Mouse (Mus musculus) CH12.LX (cell line): ENCODE results near the gene Rtn2.

Experiments used
- CTCF ChIP-seq, 2 experiments: IDR thresholded peaks in 1 of 2; conservative IDR thresholded peaks in 1 of 2; 2 replicates each; pipeline ENCODE4 v1.5.1; 2011 to 2012; ENCODE audit warnings: low read depth in 2 of 2, low read length in 2 of 2, improper control_type of control experiment in 1 of 2, inconsistent platforms in 1 of 2, mild to moderate bottlenecking in 1 of 2, moderate library complexity in 1 of 2
- E2F4 ChIP-seq: IDR thresholded peaks from 2 replicates; pipeline ENCODE4 v1.6.1; 2011; ENCODE audit warnings: low read depth, low read length, improper control_type of control experiment; ENCODE audit not compliant: insufficient replicate concordance
- EP300 ChIP-seq: IDR thresholded peaks from 2 replicates; pipeline ENCODE4 v1.6.1; 2011; ENCODE audit warnings: low read length, improper control_type of control experiment
- NELFE ChIP-seq: IDR thresholded peaks from 2 replicates; pipeline ENCODE4 v1.6.1; 2011; ENCODE audit warnings: low read depth, low read length, improper control_type of control experiment
- RAD21 ChIP-seq: IDR thresholded peaks from 2 replicates; pipeline ENCODE4 v1.6.1; 2011; ENCODE audit warnings: low read depth, mild to moderate bottlenecking, low read length, improper control_type of control experiment, moderate library complexity
- RCOR1 ChIP-seq: conservative IDR thresholded peaks from 2 replicates; pipeline ENCODE4 v1.6.1; 2012; ENCODE audit warnings: low read depth, mild to moderate bottlenecking, inconsistent platforms, low read length, improper control_type of control experiment
- SMC3 ChIP-seq: IDR thresholded peaks from 2 replicates; pipeline ENCODE4 v1.6.1; 2011; ENCODE audit warnings: low read depth, low read length, improper control_type of control experiment
- USF1 ChIP-seq: IDR thresholded peaks from 2 replicates; pipeline ENCODE4 v1.6.1; 2014; ENCODE audit warnings: low read depth, mild to moderate bottlenecking, inconsistent platforms, low read length, improper control_type of control experiment

DNA sequence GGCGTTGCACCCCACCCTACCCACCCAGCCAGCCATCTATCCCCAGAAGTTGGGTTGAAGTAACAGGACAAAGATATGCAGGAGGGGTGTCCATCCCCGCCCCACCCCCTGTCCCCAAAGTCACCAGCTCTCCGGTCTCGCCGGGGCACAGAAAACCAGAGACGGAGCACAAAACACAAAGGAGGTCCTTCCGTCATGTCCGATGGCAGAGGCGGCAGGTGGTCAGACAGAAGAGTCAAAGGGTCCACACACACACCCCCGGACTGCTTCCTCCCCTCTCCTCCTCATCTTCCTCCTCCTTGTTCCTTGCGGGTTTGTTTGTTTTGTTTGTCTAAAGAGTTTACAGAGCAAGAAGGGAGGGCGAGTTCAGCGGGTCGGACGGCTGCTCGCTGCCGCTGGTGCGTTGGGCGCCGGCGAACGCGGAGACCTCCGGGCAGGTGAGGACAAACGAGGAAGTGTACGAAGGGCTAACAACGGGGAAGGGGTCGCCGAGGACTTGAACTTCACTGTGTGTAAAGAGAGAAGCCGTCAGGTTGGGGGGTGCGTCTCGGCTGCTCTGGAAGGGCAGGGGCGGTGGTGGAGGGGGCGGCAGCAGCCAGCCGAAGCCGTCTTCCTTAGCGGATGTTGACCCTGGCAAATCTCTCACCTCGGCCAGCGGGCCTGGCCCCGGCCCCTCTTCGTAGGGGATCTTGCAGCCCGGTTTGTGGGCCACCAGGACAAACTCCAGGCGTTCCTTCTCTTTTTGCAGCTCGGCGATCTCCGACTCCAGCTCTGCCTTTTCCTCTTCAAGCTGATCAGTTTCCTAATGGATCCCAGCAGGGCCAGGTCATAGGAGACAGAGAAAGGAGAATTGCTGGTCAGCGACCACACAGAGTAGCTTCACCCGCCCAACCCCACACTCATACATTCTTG is 22.3 kb downstream of the Rtn2 start:
- no peak for TF ChIP-seq EP300
- no peak for TF ChIP-seq E2F4
- TF ChIP-seq CTCF (conservative IDR thresholded peaks at IDR 0.05 in 1 of 2, IDR thresholded peaks at IDR 0.05 in 1 of 2; ENCODE audit: low read depth in 2 of 2, low read length in 2 of 2) = no peak
- no peak for TF ChIP-seq USF1
- no peak for TF ChIP-seq NELFE
- TF ChIP-seq RCOR1 = no peak
- TF ChIP-seq RAD21 = no peak
- no peak for TF ChIP-seq SMC3
